Mouse (Mus musculus) kidney, embryonic 14.5 days (tissue): ENCODE measurements around the gene Trp63. TPM values are rescaled to one million over a fixed set of nuclear protein-coding genes. Genes with fewer than 3 reads are reported as not detected.

Experiments used
- ATAC-seq: fragments of 200-750 bp; cut with Nextera tagmentation; 2 replicates; pipeline ENCODE4 v1.8.0; 2017; ENCODE audit warnings: moderate number of reproducible peaks, mild to moderate bottlenecking, moderate TSS enrichment, moderate library complexity; ENCODE audit not compliant: low FRiP score, low TSS enrichment
- H3K27ac ChIP-seq: fragments of 300-500 bp; sonication (generic); 2 replicates; pipeline ENCODE4 v1.5.1; 2014; ENCODE audit warnings: low read depth, mild to moderate bottlenecking, low read length, moderate library complexity, mixed read lengths
- H3K27me3 ChIP-seq: fragments of 300-500 bp; sonication (generic); 2 replicates; pipeline ENCODE4 v1.6.1; 2014; ENCODE audit warnings: mild to moderate bottlenecking, low read length; ENCODE audit not compliant: control insufficient read depth, insufficient read depth
- H3K36me3 ChIP-seq: fragments of 300-500 bp; sonication (generic); 2 replicates; pipeline ENCODE4 v1.6.1; 2014; ENCODE audit warnings: low read length, mixed read lengths; ENCODE audit not compliant: control insufficient read depth, insufficient read depth
- H3K4me1 ChIP-seq: fragments of 300-500 bp; sonication (generic); 2 replicates; pipeline ENCODE4 v1.6.1; 2014; ENCODE audit warnings: low read length, mixed read lengths; ENCODE audit not compliant: control insufficient read depth, insufficient read depth
- H3K4me2 ChIP-seq: fragments of 300-500 bp; sonication (generic); replicated peaks from 2 replicates; pipeline ENCODE4 v1.6.1; 2014; ENCODE audit warnings: low read depth, mild to moderate bottlenecking, low read length
- H3K4me3 ChIP-seq: fragments of 300-500 bp; sonication (generic); 2 replicates; pipeline ENCODE4 v1.5.1; 2014; ENCODE audit warnings: mild to moderate bottlenecking, low read length
- H3K9ac ChIP-seq: fragments of 300-500 bp; sonication (generic); 2 replicates; pipeline ENCODE4 v1.6.1; 2014; ENCODE audit warnings: low read depth, mild to moderate bottlenecking, low read length, moderate library complexity
- H3K9me3 ChIP-seq: fragments of 300-500 bp; sonication (generic); 2 replicates; pipeline ENCODE4 v1.6.1; 2016; ENCODE audit warnings: low read length; ENCODE audit not compliant: control insufficient read depth
- WGBS: fragments of 180-500 bp; shearing (Covaris S2); extraction: QIAGEN DNeasy Blood & Tissue Kit; methylation state at CpG from one replicate; pipeline ENCODE4 v1.1.7; 2014; 5-methylcytosine and 5-hydroxymethylcytosine counted together
- polyA plus RNA-seq: library from polyadenylated mRNA; unstranded; fragments of >200 nt; fragmentation: Nextera tagmentation; extraction: Ambion mirVana; gene quantifications from 2 replicates; pipeline ENCODE4 v1.2.1, GENCODE M21; 2014

Gene Trp63
- polyA plus RNA-seq, 1 experiment from 2014 or later: 0.83 TPM

- Histone ChIP-seq H3K4me2 (peak overlapping the region; percentile 15; the same call in 1 of the 2 replicates), H3K27ac (no peak overlapping the region), H3K9ac (no peak overlapping the region), H3K4me3 (no peak overlapping the region), H3K27me3 (no peaks in the 10 kb centered on the region), H3K36me3 (no peaks in the 10 kb centered on the region), H3K4me1 (no peaks in the 10 kb centered on the region), H3K9me3 (no peaks in the 10 kb centered on the region)
- ATAC-seq: peak; percentile 87
- WGBS: 63% methylated on average over 11 of the region's 11 CpGs
These were observed 68.3 kb downstream of the Trp63 start for GRCm38 (mm10) chr16:25751866-25752265.

- no peaks in the 10 kb centered on the region for H3K36me3 ChIP-seq
- no peaks in the 10 kb centered on the region for H3K27me3 ChIP-seq
- H3K9me3 ChIP-seq: no peaks in the 10 kb centered on the region
- ATAC-seq: no peak
- no peak overlapping the region for H3K4me2 ChIP-seq
- no peak overlapping the region for H3K9ac ChIP-seq
- H3K27ac ChIP-seq: no peak overlapping the region
- WGBS: 65% methylated on average over 2 of the region's 2 CpGs
- no peak overlapping the region for H3K4me3 ChIP-seq
- no peaks in the 10 kb centered on the region for H3K4me1 ChIP-seq
These were observed 74.5 kb downstream of the Trp63 start for GRCm38 (mm10) chr16:25758108-25758507.

DNA sequence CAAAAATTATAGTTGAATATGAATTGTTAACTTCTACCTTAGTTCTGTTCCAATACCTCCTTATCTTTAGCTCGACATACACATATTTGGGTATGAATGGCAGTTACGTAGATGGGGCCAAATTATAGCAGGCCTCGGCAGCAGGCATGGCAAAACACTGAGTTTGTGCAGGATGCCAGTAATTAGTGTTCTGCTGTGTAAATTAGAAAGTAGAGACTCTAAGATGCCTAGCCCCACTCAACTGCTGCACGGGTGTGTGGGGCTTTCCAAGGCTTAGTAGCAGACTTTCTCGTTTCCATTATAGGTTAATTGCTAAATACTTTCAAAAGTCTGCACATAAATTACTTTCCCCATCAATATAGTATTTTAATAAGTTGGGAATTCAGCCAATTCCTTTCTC, 82.0 kb downstream of the Trp63 start:
- Histone ChIP-seq H3K36me3 (no peaks in the 10 kb centered on the region), H3K9ac (no peak overlapping the region), H3K27ac (no peak overlapping the region), H3K27me3 (no peaks in the 10 kb centered on the region), H3K4me2 (no peak overlapping the region), H3K4me3 (no peak overlapping the region), H3K9me3 (no peaks in the 10 kb centered on the region), H3K4me1 (no peaks in the 10 kb centered on the region)
- ATAC-seq: no peak
- 82% methylated on average over 5 of the region's 5 CpGs for WGBS

GRCm38 (mm10) chr16:25774611-25775010, 91.0 kb downstream of the Trp63 start:
- Histone ChIP-seq H3K4me3 (no peak overlapping the region), H3K27me3 (no peaks in the 10 kb centered on the region), H3K4me2 (no peak overlapping the region), H3K9ac (no peak overlapping the region), H3K36me3 (no peaks in the 10 kb centered on the region), H3K4me1 (no peaks in the 10 kb centered on the region), H3K27ac (no peak overlapping the region), H3K9me3 (no peaks in the 10 kb centered on the region)
- ATAC-seq: no peak
- WGBS: 84% methylated on average over 7 of the region's 7 CpGs

DNA sequence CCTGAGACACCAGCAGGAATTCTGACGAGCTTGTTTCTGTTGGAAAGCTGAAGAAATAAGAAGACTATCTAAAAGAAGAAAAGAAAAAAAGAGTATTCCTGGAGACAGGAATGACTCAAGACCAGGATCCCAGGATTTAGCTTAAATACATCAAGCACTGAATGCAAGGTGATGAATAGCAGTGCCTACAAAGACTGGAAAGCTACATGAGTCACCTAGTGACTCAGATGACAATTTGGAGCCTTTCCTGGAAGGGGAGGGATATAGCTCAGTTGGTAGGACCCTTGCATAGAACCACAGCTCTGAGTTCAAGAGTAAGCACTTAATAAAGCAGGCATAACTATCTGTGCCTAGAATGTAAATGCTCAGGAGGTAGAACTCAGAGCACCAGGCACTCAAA, 93.9 kb downstream of the Trp63 start:
- no peaks in the 10 kb centered on the region for H3K27me3 ChIP-seq
- 90% methylated on average over 1 of the region's 1 CpGs for WGBS
- H3K36me3 ChIP-seq: no peaks in the 10 kb centered on the region
- H3K9ac ChIP-seq: no peak overlapping the region
- H3K9me3 ChIP-seq: no peaks in the 10 kb centered on the region
- ATAC-seq: no peak
- no peaks in the 10 kb centered on the region for H3K4me1 ChIP-seq
- H3K27ac ChIP-seq: no peak overlapping the region
- H3K4me2 ChIP-seq: no peak overlapping the region
- no peak overlapping the region for H3K4me3 ChIP-seq

DNA sequence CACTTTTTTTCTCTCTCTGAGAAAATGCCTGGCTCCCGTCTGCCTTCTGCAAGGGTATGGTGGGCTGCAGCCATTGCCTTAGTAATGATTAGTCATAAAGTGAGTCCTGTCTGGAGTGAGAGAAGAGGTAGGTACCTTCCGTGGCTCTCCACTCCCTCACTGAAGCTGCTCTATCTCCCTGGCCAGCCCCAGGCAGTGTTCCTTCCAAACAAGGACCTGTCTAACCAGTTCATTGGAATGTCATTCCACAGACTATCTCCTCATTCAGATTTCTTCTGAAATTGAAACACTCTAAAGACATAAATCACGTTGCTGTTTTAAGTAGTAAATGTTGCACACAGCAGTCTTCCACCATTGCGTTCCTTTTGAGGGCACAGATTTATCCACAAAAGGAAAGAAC, 96.4 kb downstream of the Trp63 start:
- H3K4me1 ChIP-seq: no peaks in the 10 kb centered on the region
- no peaks in the 10 kb centered on the region for H3K36me3 ChIP-seq
- no peaks in the 10 kb centered on the region for H3K9me3 ChIP-seq
- WGBS: 55% methylated on average over 4 of the region's 4 CpGs
- no peaks in the 10 kb centered on the region for H3K27me3 ChIP-seq
- H3K4me3 ChIP-seq: no peak overlapping the region
- no peak overlapping the region for H3K4me2 ChIP-seq
- no peak; the same call in 1 of the 2 replicates for ATAC-seq
- H3K9ac ChIP-seq: no peak overlapping the region
- no peak overlapping the region for H3K27ac ChIP-seq

DNA sequence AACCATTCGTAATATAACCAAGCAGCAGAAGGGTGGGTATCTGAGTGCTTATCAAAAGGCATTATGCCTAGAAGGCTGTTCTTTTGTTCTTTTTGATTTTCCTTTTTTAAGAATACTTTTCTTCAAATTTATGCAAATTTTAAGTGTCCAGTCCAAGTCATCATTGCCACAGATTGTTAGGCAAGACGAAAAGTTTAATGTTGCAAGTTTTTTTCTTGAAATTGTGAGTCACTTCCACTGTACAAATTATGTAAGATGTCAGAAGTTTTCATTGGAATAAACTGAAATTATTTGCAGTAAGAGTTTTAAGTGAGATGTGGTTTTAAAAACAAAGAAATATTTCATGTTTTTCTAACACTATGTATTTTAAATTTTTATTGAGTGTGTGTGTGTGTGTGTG, 100.7 kb downstream of the Trp63 start:
- WGBS: 87% methylated on average over 2 of the region's 2 CpGs
- no peaks in the 10 kb centered on the region for H3K4me1 ChIP-seq

DNA sequence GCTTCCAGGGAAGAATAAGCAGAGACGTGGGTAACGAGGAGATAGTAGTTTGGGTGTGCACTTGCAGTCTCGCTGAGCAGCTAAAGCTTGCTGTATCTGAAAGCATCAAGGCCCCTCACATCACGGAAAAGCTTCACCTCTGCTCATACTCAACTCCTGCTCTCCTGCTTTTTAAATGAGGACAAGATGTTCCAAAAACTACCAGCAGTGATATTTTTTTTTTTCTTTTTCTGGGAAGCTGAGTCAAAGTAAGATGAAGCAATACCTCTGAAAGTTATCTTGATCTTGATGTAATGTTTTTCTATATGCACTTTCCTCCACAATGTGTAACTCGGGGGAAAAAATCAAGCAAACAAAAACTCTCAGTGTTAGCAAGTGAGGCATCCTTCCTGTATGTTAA, 102.9 kb downstream of the Trp63 start:
- H3K4me3 ChIP-seq: no peak overlapping the region
- no peaks in the 10 kb centered on the region for H3K27me3 ChIP-seq
- 77% methylated on average over 5 of the region's 5 CpGs for WGBS
- no peak for ATAC-seq
- no peak overlapping the region for H3K9ac ChIP-seq
- no peak overlapping the region for H3K27ac ChIP-seq
- H3K36me3 ChIP-seq: no peaks in the 10 kb centered on the region
- H3K4me2 ChIP-seq: no peak overlapping the region
- no peaks in the 10 kb centered on the region for H3K4me1 ChIP-seq
- H3K9me3 ChIP-seq: no peaks in the 10 kb centered on the region

More for the DNA sequence above, 100.7 kb downstream of the Trp63 start:
- Histone ChIP-seq H3K9me3 (no peaks in the 10 kb centered on the region), H3K27ac (no peak overlapping the region), H3K36me3 (no peaks in the 10 kb centered on the region), H3K9ac (no peak overlapping the region), H3K4me3 (no peak overlapping the region), H3K4me2 (no peak overlapping the region), H3K27me3 (no peaks in the 10 kb centered on the region)
- no peak for ATAC-seq

GRCm38 (mm10) chr16:25792640-25793266, 109.2 kb downstream of the Trp63 start:
- H3K4me1 ChIP-seq: no peaks in the 10 kb centered on the region
- WGBS: 81% methylated on average over 5 of the region's 5 CpGs
- H3K4me2 ChIP-seq: no peak overlapping the region
- no peaks in the 10 kb centered on the region for H3K36me3 ChIP-seq
- no peak overlapping the region for H3K4me3 ChIP-seq
- H3K9me3 ChIP-seq: no peaks in the 10 kb centered on the region
- no peak overlapping the region for H3K27ac ChIP-seq
- H3K9ac ChIP-seq: no peak overlapping the region
- H3K27me3 ChIP-seq: no peaks in the 10 kb centered on the region
- ATAC-seq: no peak
